Mouse (Mus musculus) ES-E14 (cell line): Measurements from ENCODE around the gene Mad1l1.

Source experiments
- CHD2 ChIP-seq: IDR thresholded peaks from 2 replicates; pipeline ENCODE4 v1.6.1; 2014; ENCODE audit warnings: mild to moderate bottlenecking, low read depth, low read length, inconsistent platforms
- HCFC1 ChIP-seq: IDR thresholded peaks from 2 replicates; pipeline ENCODE4 v1.6.1; 2012; ENCODE audit warnings: low read length, inconsistent platforms, borderline replicate concordance; ENCODE audit not compliant: insufficient read depth
- MAFK ChIP-seq: IDR thresholded peaks from 2 replicates; pipeline ENCODE4 v1.6.1; 2014; ENCODE audit warnings: mild to moderate bottlenecking, low read depth, low read length, inconsistent platforms; ENCODE audit not compliant: insufficient read depth
- ZNF384 ChIP-seq: IDR thresholded peaks from 2 replicates; pipeline ENCODE4 v1.6.1; 2012; ENCODE audit warnings: low read depth, low read length, inconsistent platforms

DNA sequence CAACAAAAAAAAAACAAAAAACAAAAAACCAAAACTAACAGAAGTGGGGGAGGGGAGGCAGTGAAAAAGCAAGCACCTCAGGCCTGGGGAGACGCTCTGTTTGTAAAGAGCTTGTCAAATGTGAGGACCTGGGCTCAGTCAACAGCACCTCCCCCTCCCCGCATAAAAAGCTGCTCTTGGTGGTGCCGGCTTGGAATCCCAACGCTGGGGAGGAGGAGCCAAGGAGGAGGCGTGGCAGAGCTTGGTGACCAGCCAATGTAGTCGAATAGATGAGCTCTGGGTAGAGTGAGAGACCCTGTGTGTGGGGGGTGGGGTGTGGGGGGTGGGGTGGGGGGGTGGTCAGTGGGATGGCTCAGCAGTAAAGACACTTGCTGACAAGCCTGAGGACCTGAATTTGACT lies 322.4 kb downstream of the Mad1l1 start:
- TF ChIP-seq HCFC1 (no peak), ZNF384 (no peak), MAFK (no peak), CHD2 (no peak)
